Mouse (Mus musculus) layer of hippocampus, postnatal 25 days (tissue): ENCODE data around the gene C2cd5. TPM values are rescaled to one million over a fixed set of nuclear protein-coding genes. Genes with fewer than 3 reads are reported as not detected.
A peak's percentile ranks its signal among the peaks of the same experiment; 100 is the strongest.

Experiments used
- DNase-seq, 2 experiments: peaks; one replicate each; pipeline ENCODE4 v3.0.0; 2022; ENCODE audit warnings: mixed read lengths in 2 of 2, low spot score in 1 of 2; ENCODE audit errors: extremely low spot score in 1 of 2
- total RNA-seq, 2 experiments: library from RNA; stranded (reverse); gene quantifications; 2 replicates each; pipeline ENCODE4 v1.2.3; 2021

Gene C2cd5
- total RNA-seq, 2 experiments from 2014 or later, result 76.5 to 92.8 TPM

DNA sequence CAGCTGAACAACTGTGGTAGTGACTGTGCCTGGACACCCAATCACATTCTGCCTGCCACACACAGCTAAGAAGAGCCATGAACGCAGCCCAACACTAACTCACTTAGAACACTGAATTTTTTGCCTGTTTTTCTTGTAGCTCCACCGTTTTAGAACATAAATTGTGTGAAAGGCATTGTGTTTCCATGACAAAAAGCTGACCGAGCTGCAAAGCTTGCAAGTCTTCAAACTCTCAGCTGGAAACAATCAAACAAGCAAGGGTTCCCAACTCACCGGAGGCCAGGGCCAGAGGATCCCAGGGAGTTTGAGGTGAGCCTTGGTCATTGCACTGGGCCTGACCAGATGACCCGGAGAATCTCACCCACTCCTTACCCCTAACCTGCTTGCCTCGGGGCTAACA lies 16.8 kb upstream of the C2cd5 start:
- DNase-seq, result no peak

DNA sequence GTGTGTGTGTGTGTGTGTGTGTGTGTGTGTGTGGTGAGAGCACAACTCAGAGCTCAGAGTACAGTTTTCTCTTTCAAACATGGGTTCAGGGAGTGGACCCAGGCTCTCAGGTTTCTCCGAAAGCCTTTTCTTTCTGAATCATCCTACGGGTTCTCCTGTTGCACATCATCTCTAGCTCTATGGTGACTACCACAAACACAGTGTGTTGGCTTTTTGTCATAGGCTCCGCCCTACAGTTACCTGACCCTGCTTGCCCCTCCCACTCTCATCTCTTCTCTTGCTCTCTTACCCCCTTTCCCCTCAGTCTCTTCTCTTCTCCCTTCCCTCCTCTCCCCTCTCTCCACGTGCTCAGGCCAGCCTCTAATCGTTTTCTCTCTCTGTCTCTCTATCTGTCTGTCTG lies 15.6 kb upstream of the C2cd5 start:
- no peak for DNase-seq

DNA sequence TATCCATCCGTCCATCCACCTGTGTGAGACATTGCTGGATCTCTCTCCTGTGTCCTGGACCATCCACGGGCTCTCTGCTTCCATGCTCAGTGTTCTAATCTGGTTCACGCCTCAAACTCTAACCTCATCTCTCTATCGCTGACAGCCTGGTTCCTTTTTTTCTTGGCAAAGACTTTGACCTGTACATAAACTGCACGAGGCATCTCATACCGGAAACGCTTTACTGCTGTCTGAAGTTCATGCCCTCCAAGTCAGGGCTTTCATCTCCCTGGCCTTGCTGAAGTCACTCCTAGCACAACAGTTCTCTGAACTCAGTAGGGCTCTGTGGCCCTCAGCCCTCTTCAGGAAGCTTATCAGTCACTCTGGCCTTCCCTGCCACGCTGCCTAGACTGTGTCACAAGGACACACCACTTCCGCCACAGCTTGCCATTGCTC lies 15.1 kb upstream of the C2cd5 start:
- no peak for DNase-seq

DNA sequence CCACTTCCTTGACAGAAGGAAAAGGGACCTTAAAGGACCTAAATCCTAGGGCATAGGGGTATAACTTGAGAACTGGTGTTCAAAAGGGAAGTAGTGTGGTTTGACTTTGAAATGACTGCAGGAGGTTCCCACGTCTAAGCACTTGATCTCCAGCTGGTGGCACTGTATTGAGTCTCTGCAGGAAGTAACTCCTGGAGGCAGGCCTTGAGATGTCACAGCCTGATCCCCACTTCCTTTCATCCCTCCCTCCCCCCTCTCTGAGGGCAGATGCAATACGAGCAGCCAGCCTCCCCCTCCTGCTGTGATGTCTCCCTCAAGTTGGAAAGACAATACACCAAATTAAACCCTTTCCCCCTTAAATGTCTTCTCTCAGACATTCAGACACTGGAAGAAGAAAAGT lies 14.6 kb upstream of the C2cd5 start:
- DNase-seq, result no peak

DNA sequence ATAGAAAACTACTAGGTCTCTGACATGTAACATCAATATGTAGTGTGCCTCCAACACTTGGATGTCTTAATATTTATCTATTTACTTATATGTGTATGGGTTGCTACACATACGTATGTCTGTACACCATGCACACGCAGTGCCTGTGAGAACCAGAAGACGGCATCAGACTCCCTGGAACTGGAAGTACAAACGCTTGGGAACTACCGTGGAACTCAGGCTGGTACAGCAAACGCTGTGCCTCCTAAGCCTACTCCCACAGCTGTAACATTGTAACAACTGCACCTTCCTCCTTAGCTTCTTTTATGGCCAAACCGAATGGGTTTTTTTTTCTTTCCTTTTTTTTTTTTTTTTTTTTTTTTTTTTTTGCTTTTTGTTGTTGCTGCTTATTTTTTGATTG lies 10.4 kb upstream of the C2cd5 start:
- no peak for DNase-seq

DNA sequence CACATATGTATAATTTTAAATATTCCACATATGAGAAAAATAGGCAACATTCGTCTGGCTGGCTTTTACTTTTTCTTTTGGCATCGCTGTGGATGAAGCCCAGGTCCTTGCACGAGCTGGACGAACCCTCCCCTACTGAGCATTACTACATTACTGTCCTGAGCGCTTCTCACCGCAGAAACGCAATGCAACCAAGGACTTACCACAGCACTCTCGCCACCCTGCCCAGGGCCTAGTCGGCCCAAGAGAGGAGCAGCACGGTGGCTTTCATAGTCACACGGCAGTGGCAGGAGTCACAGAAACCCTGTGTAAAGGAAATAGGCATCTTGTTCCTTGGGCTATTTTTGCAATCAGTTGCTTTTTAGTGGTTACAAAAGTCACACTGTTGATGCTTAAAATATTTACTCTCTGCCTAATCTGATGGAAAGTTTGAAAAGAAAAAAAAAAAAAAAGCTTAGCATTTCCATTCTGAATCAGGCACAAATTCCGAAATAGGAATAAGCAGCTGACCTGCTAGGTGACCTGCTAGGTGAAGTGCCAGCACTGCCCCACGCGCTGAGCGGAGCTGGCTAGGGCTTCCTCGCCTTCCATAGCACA lies 9.8 kb upstream of the C2cd5 start:
- DNase-seq, result no peak

DNA sequence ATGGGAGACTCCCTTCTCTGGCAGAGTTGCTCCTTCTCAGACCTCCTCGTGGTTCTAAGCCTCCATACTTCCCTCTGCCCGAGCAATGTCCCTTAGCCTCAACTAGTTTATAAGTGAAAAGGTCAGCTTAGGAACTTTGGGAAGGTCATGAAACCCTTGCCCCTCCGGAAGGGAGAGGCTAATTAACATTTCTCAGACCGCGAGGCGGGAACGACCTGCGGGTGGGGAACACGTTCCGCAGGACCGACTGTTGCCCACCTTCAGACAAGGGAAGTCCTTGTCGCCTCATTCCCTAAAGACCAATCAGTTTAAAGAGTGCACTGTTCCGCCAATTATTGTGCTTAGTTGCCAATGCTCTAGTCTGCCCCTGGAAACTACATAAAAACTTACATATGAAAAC lies 8.1 kb upstream of the C2cd5 start:
- DNase-seq, result no peak

DNA sequence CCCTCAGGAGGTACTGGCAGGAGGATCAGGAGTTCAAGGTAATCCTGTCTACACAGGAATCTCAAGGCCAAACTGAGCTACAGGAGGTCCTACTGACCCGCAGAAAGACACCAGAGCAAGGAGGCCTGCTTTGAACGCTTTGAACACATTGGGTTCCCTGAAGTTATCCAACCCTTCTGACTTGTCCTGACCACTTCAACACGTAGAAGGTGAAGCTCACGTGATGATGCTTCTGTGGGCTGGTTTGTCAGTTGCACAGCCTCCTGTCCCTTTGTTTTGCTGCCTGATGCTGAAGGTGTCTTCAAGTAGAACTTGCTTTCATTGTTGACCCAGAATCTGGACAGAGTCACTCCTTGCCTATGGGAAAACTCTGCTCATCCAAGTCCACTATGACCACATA lies 7.7 kb upstream of the C2cd5 start:
- no peak for DNase-seq

DNA sequence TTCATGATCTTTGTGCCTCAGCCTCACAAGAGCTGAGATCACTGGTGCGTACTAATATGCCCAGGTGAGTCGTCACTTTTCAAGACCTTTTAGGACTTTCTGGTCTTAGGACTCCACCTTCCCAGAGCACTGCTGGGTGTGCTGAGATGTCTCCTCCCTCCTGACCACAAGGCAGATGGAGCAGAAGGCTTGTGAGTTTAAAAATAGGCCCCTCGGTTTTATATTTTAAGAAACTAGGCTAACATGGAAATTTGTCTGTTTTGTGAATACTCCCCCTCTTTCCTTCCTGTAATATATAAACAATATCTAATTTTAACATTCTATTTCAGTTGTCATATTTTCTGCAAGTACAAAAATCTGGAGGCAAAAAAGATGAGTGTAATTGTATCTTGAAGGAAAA lies 5.8 kb upstream of the C2cd5 start:
- no peak for DNase-seq

DNA sequence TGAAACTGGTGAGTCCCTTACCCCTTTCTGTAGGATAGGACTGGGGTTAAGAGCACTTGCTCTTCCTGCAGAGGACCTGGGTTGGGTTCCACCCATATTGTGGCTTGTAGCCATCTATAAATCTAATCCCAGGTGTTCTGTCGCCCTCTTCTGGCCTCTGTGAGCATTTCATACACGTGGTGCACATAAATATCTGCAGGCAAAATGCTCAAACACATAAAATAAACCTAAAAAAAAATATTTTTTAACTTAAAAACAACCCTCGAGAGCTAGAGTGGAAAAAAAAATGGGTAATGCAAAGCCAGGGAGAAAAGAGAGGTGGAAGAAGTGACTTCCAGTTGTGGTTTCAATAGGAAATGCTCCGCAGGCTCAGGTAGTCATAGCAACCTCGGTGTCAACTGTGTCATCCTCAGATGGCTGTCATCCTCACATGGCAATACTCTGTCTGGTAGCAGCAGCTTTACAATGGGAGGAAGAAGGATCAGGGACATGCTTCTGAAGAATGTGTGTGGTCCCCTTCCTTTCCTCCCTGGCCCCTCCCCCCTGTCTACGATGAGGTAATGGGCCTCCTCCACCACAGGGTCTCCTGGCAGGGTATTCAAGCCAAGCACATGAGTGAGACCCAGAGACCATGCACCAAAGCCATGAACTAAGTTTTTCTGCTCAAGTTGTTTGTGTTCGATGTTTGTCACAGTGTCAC lies 4.2 kb upstream of the C2cd5 start:
- DNase-seq, result no peak

DNA sequence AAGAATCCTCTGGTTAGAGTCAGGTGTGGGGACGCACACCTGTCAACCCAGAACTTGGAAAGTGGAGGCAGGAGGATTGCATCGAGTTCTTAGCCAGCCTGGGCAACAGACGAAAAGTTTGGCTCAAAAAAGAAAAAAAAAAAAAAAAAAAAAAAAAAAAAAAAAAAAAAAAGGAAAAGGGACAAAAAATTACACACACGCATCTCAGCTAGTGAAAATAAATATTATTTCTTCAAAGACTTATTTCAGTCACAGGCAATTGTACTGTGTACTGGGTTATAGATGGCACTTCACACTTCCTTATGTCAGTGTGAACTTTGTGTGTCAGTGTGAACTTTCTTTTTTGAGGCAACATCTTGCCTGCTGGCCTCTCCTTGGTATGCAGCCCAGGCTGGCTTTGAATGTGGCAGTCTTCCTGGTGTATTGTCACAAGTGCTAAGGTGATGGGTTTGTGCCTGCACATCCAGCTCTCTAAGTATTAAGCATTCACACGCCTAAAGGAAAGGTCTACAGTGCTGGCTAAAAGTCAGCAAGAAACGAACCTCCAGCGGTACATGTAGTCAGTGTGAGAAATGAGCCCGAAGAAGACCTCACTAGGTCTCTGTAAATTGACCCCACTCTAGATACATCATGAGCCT lies 656 bp upstream of the C2cd5 start:
- no peak for DNase-seq

DNA sequence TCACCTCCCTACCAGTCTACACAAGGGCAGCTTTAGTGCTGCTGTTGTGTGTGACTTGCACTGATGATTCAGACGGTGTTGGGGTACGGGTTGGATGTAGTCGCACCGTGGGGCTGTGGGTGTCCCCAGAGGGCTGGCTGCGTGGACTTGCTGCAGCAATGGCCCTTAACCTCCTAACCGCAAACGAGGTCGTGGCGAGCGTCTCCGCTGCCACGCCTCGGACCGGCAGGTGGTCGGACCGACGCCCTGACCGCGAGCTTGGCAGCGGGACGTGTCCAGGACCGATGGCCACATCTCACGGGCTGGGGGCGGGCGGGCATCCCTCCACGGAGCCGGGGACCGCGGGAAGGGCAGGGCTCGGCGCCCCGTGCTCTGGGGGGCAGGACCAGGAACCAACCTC lies 660 bp downstream of the C2cd5 start:
- DNase-seq, result peak; percentile 21 to 44

DNA sequence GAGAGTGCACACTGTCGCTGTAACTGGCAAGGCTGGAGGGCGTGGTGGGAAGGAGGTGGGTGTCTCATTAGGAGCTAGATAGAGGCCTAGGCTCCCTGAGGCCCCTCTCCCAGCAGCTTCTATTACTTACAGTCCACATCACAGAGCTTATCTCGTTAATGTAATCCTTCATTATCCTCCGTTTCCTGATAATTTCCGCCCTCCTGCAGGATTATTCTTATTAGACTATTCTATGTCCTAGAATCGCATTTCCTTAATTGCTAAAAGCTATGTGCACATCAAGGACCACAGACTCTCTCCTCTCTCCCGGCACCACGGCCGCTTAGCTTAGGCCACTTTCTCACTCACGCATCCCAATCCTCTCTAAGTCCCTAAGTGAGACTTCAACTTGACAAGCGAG lies 4.8 kb downstream of the C2cd5 start:
- DNase-seq, result no peak

DNA sequence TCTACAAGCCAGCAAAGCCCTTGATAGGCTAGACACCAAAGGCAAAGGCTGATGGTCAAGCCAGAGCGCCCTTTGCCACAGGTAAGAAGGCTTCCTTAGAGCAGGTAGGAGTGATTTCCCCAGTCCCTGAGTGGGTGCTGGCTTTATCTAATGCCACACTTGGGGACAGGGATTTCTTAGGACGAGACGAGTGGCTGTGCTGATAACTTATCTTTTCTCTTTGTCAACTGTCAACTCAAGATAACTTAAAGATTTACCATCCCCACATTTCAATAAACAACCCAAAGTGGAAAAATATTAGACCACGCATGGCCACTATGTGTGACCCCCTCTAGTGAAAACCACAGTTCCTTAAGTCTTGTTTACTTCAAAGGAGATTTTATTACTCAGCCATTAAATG lies 7.1 kb downstream of the C2cd5 start:
- no peak for DNase-seq

DNA sequence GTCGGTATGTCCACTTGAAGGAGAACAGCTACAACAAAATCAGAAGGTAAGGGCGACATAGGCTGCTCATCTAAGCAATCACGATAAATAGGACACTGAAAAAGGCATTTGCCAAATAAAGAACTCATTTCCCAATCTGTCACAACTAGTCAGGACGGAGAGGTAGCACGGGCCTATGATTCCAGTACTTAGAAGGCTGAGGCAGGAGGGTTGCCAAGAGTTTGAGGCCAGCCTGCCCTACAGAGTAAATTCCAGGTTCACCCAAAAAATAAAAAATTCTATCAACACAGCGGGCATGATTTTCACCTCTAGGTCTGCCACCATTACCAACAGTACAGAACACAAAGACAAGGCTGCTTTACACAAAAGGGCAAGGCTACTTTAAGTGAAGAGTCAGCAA lies 8.9 kb downstream of the C2cd5 start:
- no peak for DNase-seq

DNA sequence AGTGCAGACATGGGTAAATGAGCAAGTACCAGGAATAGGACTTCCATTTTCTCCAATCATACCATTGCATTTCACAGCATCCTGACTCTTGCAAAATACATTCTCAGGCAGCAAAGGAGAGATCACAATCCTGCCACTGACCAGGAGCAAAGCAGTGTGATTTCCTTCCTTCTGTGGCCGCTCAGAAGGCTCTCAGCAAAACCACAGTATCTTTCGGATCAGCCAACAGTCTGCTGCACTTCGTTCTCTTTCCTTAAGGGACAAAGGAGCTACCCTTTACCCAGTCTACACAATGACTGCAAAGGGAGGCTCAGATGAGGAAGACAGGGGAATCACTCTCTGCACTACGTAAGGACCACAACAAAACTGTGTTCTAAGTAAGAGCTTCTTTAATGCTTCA lies 12.6 kb downstream of the C2cd5 start:
- no peak for DNase-seq

DNA sequence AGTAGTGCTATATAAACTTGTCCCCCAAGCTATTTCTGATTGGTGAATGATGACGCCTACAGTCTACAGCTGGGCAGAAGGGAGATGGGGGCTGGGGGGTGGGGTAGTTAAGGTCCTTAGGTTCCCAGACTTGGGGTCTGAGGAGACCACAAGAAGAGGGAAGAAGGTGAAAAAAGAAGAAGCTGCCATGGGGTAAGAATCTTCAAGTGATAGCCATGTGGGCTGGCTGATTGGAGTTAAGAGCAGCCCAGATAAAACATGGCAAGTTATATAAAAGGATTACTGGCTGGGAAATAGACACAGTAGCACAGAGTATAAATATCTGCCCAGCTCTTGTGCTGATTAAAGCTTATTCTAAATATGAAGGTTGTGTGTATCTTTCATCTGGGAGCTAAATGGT lies 14.0 kb downstream of the C2cd5 start:
- DNase-seq, result no peak

DNA sequence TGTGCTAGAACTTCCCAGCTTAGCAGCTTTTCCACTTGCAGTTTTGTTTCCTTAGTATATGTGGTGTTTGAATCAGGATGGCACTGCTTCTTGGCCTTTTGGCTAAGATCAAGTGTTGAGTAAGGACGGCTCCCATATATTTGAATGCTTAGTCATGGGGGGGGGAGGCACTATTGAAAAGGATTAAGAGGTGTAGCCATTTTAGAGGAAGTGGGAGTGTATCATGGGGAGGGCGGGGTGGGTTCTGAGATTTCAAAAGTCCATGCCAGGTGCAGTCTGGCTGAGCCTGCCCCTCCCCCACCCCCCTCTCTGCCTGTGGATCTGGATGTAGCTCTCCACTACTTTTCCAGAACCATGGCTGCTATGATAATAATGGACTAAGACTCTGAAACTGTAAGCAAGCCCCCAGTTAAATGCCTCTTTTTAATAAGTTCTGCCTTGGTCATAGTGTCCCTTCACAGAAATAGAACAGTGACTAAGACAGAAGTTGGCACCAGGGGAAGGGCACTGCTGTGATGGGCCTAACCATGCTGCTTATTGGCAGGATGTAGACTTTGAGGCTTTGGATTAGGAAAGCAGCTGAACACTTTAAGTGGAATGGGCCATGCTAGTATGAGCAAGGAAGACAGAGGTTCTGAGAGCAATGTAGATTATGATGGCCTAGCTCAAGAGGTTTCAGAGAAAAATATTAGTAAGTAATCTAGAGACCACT lies 15.5 kb downstream of the C2cd5 start:
- DNase-seq, result no peak

DNA sequence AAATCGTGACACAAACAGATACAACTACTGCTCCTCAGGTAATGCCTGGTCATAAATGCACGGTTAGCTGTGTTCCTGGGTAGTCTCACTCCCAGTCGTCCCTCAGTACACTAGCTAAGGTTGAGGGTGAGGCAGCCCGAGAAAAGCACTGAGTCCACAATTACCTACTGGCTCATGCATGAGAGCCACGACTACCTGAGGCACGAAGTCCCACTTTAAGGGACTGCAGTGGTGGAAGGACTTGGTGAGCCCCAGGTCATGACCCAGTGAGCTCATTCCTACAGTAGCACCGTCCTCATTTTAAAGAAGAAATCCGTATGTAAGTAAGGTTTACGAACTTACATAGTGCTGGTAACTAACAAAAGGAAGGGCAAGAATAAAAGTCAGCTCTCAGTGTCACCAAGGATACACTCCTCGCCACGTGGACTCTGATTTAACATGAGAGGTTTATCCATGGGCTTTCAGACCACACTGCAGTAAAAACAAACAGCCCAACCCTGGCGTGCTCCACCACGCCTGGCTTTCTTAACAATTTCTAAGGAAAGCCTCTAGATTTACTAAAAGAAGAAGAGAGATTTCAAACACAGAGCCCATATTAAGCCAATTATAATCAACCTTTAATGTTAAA lies 18.3 kb downstream of the C2cd5 start:
- DNase-seq, result no peak

DNA sequence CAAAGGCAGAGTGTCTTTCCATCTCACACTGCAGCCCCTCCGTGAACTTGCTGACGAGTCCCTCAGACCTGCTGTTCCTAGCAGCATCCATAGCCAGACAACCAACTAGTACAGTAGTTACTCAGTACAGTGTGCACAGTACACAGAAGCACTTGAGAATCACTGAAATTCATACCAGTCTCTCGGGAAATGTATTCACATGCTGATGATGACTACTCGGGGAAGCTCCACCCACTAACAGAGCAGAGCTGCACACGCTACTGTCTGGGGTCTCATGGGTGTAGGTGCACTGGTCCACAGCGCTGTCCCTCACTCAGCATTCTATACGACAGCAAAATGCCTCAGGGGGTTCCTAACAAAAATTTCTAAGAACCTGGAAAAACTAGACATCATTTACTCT lies 19.2 kb downstream of the C2cd5 start:
- DNase-seq, result no peak

DNA sequence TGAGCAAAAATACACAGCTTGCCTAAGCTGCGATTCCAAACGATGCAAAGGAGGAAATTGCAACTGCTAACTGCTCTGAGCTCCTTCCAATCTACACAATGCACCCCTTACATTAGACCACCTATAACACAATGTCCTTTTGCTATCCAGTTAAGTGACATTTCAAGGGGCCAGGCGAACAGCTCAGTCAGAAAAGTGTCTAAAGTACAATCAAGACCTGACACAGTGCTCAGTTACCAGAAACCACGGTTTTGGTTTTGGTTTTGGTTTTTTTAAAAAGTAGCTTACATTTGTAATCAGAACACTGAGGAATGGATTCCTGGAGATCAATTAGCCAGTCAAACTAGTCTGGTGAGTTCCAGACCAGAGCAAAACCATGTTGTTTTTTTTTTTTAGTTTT lies 20.8 kb downstream of the C2cd5 start:
- DNase-seq, result no peak
